Mouse (Mus musculus) heart, embryonic 16.5 days (tissue): ENCODE results near the gene Pip5k1c. TPM values are rescaled to one million over a fixed set of nuclear protein-coding genes. Genes with fewer than 3 reads are reported as not detected.

Experiments used
- ATAC-seq: fragments of 200-750 bp; cut with Nextera tagmentation; replicated peaks from 2 replicates; pipeline ENCODE4 v1.8.0; 2017; ENCODE audit warnings: moderate number of reproducible peaks; ENCODE audit not compliant: insufficient read depth, low FRiP score; ENCODE audit errors: extremely low read depth
- H3K27ac ChIP-seq: fragments of 300-500 bp; sonication (generic); 2 replicates; pipeline ENCODE4 v1.5.1; 2014; ENCODE audit warnings: mild to moderate bottlenecking, low read length, control low read depth, moderate library complexity
- H3K27me3 ChIP-seq: fragments of 300-500 bp; sonication (generic); 2 replicates; pipeline ENCODE4 v1.6.1; 2014; ENCODE audit warnings: low read length, mixed read lengths; ENCODE audit not compliant: control insufficient read depth, insufficient read depth
- H3K36me3 ChIP-seq: fragments of 300-500 bp; sonication (generic); 2 replicates; pipeline ENCODE4 v1.6.1; 2014; ENCODE audit not compliant: control insufficient read depth, insufficient read depth
- H3K4me1 ChIP-seq: fragments of 300-500 bp; sonication (generic); 2 replicates; pipeline ENCODE4 v1.6.1; 2014; ENCODE audit warnings: low read length, mixed read lengths; ENCODE audit not compliant: control insufficient read depth, insufficient read depth
- H3K4me2 ChIP-seq: fragments of 300-500 bp; sonication (generic); 2 replicates; pipeline ENCODE4 v1.6.1; 2014; ENCODE audit warnings: low read depth, mild to moderate bottlenecking, control low read depth, low read length
- H3K4me3 ChIP-seq: fragments of 300-500 bp; sonication (generic); 2 replicates; pipeline ENCODE4 v1.5.1; 2014; ENCODE audit warnings: mild to moderate bottlenecking, control low read depth, low read length
- H3K9ac ChIP-seq: fragments of 300-500 bp; sonication (generic); 2 replicates; pipeline ENCODE4 v1.6.1; 2014; ENCODE audit warnings: low read length, control low read depth
- H3K9me3 ChIP-seq: fragments of 300-500 bp; sonication (generic); replicated peaks from 2 replicates; pipeline ENCODE4 v1.6.1; 2016; ENCODE audit warnings: low read length; ENCODE audit not compliant: control insufficient read depth
- WGBS: fragments of 180-500 bp; shearing (Covaris S2); extraction: QIAGEN DNeasy Blood & Tissue Kit; methylation state at CpG from one replicate; pipeline ENCODE4 v1.1.7; 2014; 5-methylcytosine and 5-hydroxymethylcytosine counted together
- polyA plus RNA-seq: library from polyadenylated mRNA; unstranded; fragments of >200 nt; fragmentation: Nextera tagmentation; extraction: Ambion mirVana; gene quantifications from 2 replicates; pipeline ENCODE4 v1.2.1, GENCODE M21; 2015

Pip5k1c gene
- polyA plus RNA-seq, 1 experiment from 2014 or later = 31.3 TPM

DNA sequence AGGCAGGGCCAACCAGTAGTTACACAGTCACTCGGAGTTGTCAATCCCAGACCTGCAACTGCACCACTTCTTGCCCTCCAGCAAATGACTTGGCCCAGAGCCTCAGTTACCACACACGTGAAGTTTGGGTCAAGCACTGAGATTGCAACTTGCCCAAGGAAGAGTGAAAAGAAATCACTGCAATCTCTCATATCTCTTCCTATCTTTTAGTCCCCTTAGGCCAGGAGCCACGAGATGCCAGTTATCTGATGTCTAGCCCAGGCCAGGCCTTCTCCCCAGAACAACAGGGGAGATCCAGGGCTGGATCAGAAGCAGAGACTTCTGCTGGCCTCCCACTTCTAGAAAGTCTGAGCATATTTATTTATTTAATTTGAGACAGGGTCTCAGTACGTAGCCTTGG lies 62.8 kb downstream of the Pip5k1c start:
- 74% methylated on average over 4 of the region's 4 CpGs for WGBS
- no peaks in the 10 kb centered on the region for H3K27me3 ChIP-seq
- no peak overlapping the region for H3K4me2 ChIP-seq
- peaks cover 25% of the 10 kb centered on the region for H3K4me1 ChIP-seq
- no peak overlapping the region for H3K4me3 ChIP-seq
- H3K9me3 ChIP-seq = no peaks in the 10 kb centered on the region
- no peak overlapping the region for H3K9ac ChIP-seq
- H3K36me3 ChIP-seq = peaks cover 6% of the 10 kb centered on the region; the same call in 1 of the 2 replicates
- ATAC-seq = no peak
- no peak overlapping the region; the same call in 1 of the 2 replicates for H3K27ac ChIP-seq

DNA sequence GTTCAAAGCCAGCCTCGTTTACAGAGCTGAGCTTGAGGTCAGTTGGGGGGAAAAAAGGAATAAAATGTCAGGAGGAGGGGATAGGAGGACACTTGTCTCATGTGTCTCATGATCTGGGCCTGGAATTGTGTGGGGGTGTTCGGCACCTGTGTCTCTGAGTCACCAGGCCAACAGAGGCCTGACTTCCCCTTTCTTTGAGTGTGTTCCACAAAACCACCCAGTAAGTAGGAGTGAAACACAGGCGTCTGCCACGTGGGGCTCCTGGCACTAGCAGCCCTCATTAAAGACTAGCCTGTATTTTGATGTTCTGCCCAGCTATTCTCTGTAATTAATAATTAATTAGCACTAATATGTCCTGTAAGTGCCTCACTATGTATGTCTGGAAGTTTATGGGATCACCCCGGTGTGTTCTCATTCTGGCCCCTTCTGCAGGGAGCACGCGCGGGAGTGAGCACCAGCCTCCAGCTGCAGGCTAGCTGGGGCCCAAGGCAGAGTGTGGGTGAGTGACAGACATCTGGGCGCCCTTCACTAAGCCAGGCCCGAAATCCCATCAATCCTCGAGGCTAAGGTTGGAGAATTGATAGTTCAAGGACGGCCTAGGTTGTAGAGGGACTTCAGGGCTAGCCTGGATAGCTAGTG lies 63.7 kb downstream of the Pip5k1c start:
- peaks cover 22% of the 10 kb centered on the region for H3K4me1 ChIP-seq
- WGBS = 57% methylated on average over 12 of the region's 12 CpGs

DNA sequence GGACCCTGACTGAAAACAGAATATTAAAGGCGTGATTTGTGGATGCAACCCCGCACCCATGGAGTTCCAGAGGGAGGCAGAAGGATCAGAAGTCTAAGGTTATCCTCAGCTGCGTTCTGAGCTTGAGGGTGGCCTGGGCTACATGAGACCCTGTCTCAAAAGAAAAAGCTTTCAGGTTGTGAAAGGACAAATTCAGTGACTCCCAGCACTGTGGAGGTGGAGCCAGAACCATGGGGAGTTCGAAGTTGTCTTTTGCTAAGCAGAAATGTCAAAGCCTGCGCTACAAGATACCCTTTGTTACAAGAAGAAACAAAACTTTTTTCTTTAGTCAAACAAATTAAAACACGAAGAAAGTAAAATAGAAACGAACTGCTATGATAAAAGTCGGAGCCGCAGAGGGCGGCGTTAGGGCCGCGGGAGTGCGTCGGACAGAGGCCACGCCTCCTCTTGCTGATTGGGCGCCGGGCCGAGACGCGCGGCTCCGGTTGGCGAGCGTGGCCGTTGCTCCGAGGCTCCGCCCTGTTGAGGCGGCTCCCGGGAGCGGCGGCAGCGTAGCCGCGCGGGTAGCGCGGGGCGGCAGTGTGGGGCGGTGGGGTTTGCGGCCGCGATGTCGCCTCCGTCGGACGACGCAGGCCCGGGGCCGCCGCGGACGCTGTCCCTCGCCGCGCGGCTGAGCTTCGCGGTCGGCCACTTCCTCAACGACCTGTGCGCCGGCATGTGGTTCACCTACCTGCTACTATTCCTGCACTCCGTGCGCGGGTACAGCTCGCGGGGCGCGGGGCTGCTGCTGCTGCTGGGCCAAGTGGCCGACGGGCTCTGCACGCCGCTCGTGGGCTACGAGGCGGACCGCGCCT lies 64.5 kb downstream of the Pip5k1c start, which contains the start of gene Mfsd12:
TSS of gene Mfsd12 (plus strand) at position 501 of the 854 bp plus-strand sequence.
- Histone ChIP-seq H3K9ac (peak within 1 kb of the TSS; percentile 79), H3K9me3 (no peaks in the 10 kb centered on the region), H3K4me3 (peak within 1 kb of the TSS; percentile 63), H3K4me2 (peak within 1 kb of the TSS; percentile 83), H3K27me3 (no peaks in the 10 kb centered on the region), H3K36me3 (peaks cover 12% of the 10 kb centered on the region; the same call in 1 of the 2 replicates), H3K4me1 (peaks cover 22% of the 10 kb centered on the region), H3K27ac (peak within 1 kb of the TSS; percentile 52)
- 2% methylated on average over 79 of the region's 79 CpGs for WGBS
- peak; percentile 87 for ATAC-seq

More for the DNA sequence above, 63.7 kb downstream of the Pip5k1c start:
- H3K27me3 ChIP-seq = no peaks in the 10 kb centered on the region
- H3K27ac ChIP-seq = peak overlapping the region; percentile 52
- peak overlapping the region; percentile 62 for H3K9ac ChIP-seq
- H3K9me3 ChIP-seq = no peaks in the 10 kb centered on the region
- no peak for ATAC-seq
- H3K4me3 ChIP-seq = peak overlapping the region; percentile 63
- peaks cover 9% of the 10 kb centered on the region; the same call in 1 of the 2 replicates for H3K36me3 ChIP-seq
- peak overlapping the region; percentile 83 for H3K4me2 ChIP-seq

DNA sequence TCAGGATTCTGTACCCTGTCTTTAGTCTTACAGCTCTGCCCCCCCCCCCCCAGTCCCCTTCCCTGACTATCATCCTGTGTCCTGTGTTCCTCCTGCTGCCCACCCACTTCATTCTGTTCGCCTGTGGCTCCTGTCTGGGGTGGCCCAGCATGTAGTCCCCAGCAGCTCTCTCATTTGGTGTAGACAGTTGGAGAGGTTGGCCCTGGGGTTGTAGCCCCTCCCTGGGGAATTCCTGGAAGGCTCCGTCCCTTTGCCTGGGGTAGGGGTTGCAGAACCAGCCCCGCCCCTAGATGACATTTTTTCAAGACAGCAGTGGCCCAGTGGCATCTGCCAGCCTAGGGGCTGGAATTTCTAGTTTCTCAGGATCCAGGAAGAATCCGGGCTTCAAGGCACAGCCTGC lies 65.4 kb downstream of the Pip5k1c start:
- Histone ChIP-seq H3K27me3 (no peaks in the 10 kb centered on the region), H3K4me1 (peaks cover 31% of the 10 kb centered on the region)
- no peak for ATAC-seq

DNA sequence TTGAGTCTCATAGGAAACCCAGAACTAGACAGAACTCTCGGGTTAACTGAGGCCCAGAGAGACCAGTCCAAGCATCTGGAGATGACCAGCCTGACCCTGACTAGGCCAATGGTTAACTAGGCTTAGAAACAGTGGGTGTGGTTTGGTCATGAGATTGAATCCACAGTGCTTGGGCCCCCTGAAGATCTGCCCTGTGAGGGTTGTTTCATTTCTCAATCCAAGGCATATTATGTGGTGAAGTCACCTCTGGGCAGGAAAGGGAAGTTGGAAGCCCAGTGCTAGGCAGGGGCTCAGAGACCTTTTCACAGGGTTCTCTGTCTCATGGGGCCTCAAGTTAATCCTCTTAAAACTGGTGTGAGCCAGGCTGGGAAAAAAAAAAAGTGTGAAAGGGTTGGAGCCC lies 66.1 kb downstream of the Pip5k1c start:
- H3K9ac ChIP-seq = peak overlapping the region; percentile 79
- H3K27me3 ChIP-seq = no peaks in the 10 kb centered on the region
- WGBS = 59% methylated on average over 1 of the region's 1 CpGs
- peak overlapping the region; percentile 83 for H3K4me2 ChIP-seq
- peak overlapping the region; percentile 46 for H3K27ac ChIP-seq
- peaks cover 36% of the 10 kb centered on the region for H3K4me1 ChIP-seq
- peaks cover 12% of the 10 kb centered on the region; the same call in 1 of the 2 replicates for H3K36me3 ChIP-seq
- peak overlapping the region; percentile 63 for H3K4me3 ChIP-seq
- ATAC-seq = no peak
- H3K9me3 ChIP-seq = no peaks in the 10 kb centered on the region

More for the DNA sequence above, 65.4 kb downstream of the Pip5k1c start:
- Histone ChIP-seq H3K9me3 (no peaks in the 10 kb centered on the region), H3K4me3 (peak overlapping the region; percentile 63), H3K27ac (peak overlapping the region; percentile 46), H3K4me2 (peak overlapping the region; percentile 83), H3K9ac (peak overlapping the region; percentile 79), H3K36me3 (peaks cover 12% of the 10 kb centered on the region; the same call in 1 of the 2 replicates)
- 28% methylated on average over 4 of the region's 4 CpGs for WGBS

DNA sequence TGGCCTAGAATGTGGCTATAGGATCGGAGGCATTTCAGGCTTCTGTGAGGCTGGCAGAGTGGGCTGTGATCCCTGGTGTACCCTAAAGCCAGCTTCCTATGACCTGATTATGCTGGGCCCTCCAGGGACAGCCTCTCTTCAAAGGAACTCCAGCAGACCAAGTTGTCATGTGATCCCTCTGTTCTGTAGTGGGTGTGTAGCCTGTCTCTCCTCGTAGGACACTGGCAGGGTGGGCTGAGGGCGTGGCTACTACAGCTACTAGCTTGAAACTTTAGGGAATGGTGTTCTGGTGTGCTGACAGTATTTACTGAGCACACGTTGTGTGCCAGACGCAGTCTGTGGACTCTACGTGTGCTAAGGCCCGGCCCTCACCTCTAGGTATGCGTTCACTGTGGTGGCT lies 68.0 kb downstream of the Pip5k1c start:
- Histone ChIP-seq H3K9me3 (no peaks in the 10 kb centered on the region), H3K4me1 (peaks cover 54% of the 10 kb centered on the region), H3K36me3 (peaks cover 12% of the 10 kb centered on the region; the same call in 1 of the 2 replicates), H3K9ac (0 out of 2 replicates have a peak overlapping the region, but pooled peaks have one; percentile 10), H3K4me2 (peak overlapping the region; percentile 17; the same call in 1 of the 2 replicates), H3K27ac (peak overlapping the region; percentile 38), H3K4me3 (no peak overlapping the region), H3K27me3 (no peaks in the 10 kb centered on the region)
- no peak for ATAC-seq
- 54% methylated on average over 8 of the region's 8 CpGs for WGBS

DNA sequence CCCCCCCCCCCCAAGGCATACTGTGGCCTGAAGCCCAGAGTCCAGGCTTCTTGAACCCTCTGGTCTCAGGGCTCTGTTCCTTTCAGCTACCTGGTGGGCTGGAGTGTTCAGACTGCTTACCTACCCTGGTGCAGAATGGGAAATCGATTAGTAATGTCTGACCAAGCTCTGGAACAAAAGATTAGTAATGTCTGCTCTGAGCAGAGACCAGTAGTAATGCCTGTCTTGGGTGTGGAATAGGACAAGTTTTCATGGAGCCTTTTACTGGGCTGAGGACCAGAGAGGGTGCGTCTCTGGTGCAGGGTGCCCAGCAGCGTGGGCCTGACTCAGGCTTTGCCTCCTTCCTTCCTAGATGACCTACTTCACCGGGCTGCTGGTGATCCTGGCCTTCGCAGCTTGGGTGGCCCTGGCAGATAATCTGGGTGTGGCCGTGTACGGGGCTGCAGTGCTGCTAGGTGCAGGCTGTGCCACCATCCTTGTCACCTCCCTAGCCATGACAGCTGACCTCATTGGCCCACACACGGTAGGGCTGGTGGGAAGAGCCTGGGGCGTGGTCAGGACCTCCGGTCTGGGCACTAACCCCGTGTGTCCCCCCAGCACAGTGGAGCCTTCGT lies 69.7 kb downstream of the Pip5k1c start:
- Histone ChIP-seq H3K4me3 (peak overlapping the region; percentile 26), H3K4me1 (peaks cover 50% of the 10 kb centered on the region), H3K36me3 (peaks cover 20% of the 10 kb centered on the region), H3K4me2 (peak overlapping the region; percentile 68), H3K27me3 (no peaks in the 10 kb centered on the region), H3K9ac (peak overlapping the region; percentile 70), H3K27ac (peak overlapping the region; percentile 95), H3K9me3 (no peaks in the 10 kb centered on the region)
- WGBS = 46% methylated on average over 12 of the region's 12 CpGs
- ATAC-seq = peak; percentile 18; the same call in 1 of the 2 replicates

DNA sequence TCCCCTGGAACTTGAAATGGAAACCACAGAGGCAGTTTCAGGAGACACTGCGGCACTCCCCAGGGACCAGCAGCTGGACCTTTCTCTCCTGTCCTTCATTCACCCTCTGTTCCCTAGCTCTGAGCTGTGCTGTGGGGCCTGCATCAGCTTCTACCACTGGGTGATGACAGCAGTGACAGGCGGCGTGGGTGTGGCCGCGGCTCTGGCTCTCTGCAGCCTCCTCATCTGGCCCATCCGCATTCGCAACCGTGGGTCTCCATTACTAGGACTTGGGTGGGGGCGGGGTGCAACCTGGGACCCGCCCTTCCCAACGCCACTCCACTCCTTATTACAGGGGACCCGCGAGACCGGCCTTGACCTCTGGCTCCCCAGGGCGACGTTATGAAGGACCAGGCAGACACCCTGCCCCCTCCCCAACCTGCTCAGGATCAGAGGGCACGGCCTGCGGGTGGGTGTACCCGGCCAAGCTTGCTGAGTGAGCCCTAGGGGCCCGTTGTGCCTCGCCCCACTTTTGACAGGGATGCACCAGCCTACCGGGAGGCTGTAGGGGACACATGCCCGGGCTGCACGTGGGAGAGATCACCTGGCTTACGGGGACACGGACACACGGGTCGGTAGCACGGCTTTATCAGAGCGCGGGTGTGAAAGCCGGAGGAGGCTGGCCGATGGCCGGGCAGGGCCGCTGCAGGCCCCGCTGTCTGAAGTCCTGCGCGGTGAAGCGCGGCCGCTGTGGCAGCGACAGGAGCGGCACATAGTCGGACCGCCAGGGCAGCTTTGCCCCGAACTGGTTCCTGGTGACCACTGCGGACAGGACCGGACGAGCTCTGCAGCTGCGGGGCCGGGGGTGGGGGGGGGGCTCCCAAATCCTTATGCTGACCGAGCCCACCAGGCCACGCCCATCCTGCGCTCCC lies 70.9 kb downstream of the Pip5k1c start:
- Histone ChIP-seq H3K27ac (peak overlapping the region; percentile 95), H3K27me3 (no peaks in the 10 kb centered on the region), H3K9ac (peak overlapping the region; percentile 70), H3K4me1 (peaks cover 42% of the 10 kb centered on the region), H3K36me3 (peaks cover 31% of the 10 kb centered on the region), H3K4me2 (peak overlapping the region; percentile 68), H3K4me3 (peak overlapping the region; percentile 46), H3K9me3 (no peaks in the 10 kb centered on the region)
- ATAC-seq = peak; percentile 76
- WGBS = 12% methylated on average over 53 of the region's 54 CpGs
